Mouse (Mus musculus) embryo, embryonic 9.5 days (tissue): ENCODE measurements around the gene Trim67.
A peak's percentile ranks its signal among the peaks of the same experiment; 100 is the strongest.

ENCODE experiments used
- DNase-seq: peaks from one replicate; pipeline ENCODE4 v3.0.0-alpha.2; 2017; ENCODE audit errors: extremely low spot score

The Trim67 gene

GRCm38 (mm10) chr8:124794486-124794780 is 1.5 kb downstream of the Trim67 start:
- DNase-seq, result peak; percentile 74

- no peak for DNase-seq
These were observed 3.0 kb downstream of the Trim67 start for GRCm38 (mm10) chr8:124795781-124796488.

GRCm38 (mm10) chr8:124800542-124800941 is 7.7 kb downstream of the Trim67 start:
- no peak for DNase-seq

- DNase-seq, result no peak
These were observed 11.2 kb downstream of the Trim67 start for GRCm38 (mm10) chr8:124803824-124804702.

GRCm38 (mm10) chr8:124805990-124806389 is 13.1 kb downstream of the Trim67 start:
- DNase-seq, result no peak

- DNase-seq, result no peak
These were observed 16.5 kb downstream of the Trim67 start for GRCm38 (mm10) chr8:124809419-124809818.

- DNase-seq, result no peak
These were observed 17.2 kb downstream of the Trim67 start for GRCm38 (mm10) chr8:124810056-124810610.

- no peak for DNase-seq
These were observed 17.9 kb downstream of the Trim67 start for GRCm38 (mm10) chr8:124810689-124811394.

GRCm38 (mm10) chr8:124813326-124813725 is 20.4 kb downstream of the Trim67 start:
- DNase-seq, result no peak

- no peak for DNase-seq
These were observed 23.0 kb downstream of the Trim67 start for GRCm38 (mm10) chr8:124815870-124816269.

GRCm38 (mm10) chr8:124816866-124817265 is 24.0 kb downstream of the Trim67 start:
- no peak for DNase-seq

- no peak for DNase-seq
These were observed 24.5 kb downstream of the Trim67 start for GRCm38 (mm10) chr8:124817361-124817760.

GRCm38 (mm10) chr8:124819612-124820115 is 26.8 kb downstream of the Trim67 start:
- no peak for DNase-seq

- peak; percentile 15 for DNase-seq
These were observed 27.2 kb downstream of the Trim67 start for GRCm38 (mm10) chr8:124820125-124820524.

GRCm38 (mm10) chr8:124823497-124823896 is 30.6 kb downstream of the Trim67 start:
- DNase-seq, result no peak

- no peak for DNase-seq
These were observed 33.8 kb downstream of the Trim67 start for GRCm38 (mm10) chr8:124826658-124827057.

GRCm38 (mm10) chr8:124827387-124827786 is 34.5 kb downstream of the Trim67 start:
- peak; percentile 63 for DNase-seq

GRCm38 (mm10) chr8:124828561-124829240 is 35.8 kb downstream of the Trim67 start:
- DNase-seq, result no peak

GRCm38 (mm10) chr8:124830050-124830449 is 37.2 kb downstream of the Trim67 start:
- no peak for DNase-seq

GRCm38 (mm10) chr8:124831531-124831930 is 38.6 kb downstream of the Trim67 start:
- DNase-seq, result no peak

GRCm38 (mm10) chr8:124831941-124832340 is 39.0 kb downstream of the Trim67 start:
- DNase-seq, result no peak
